Mouse (Mus musculus): ENCODE measurements at regions not wholly inside any gene's neighbourhood (a gene's known extent, or its start where the extent isn't known, plus 50 kb on each side); places are given as distances from the start of the nearest gene placed in this dataset.

GRCm38 (mm10) chr11:111450811-111451494 lies 385.0 kb downstream of the Kcnj2 start:
- ATAC-seq (ENCODE audit: low FRiP score) (no peak), DNase-seq (ENCODE audit: low spot score) (peak; percentile 70)
- no peak overlapping the region for H3K27ac ChIP-seq (ENCODE audit: low read depth, low read length)
- no peak overlapping the region for H3K4me3 ChIP-seq (ENCODE audit: low read depth, low read length)
- no peak for TF ChIP-seq CTCF (IDR thresholded peaks at IDR 0.05)
- H3K36me3 ChIP-seq (ENCODE audit: insufficient read depth, low read length): no peaks in the 10 kb centered on the region
- no peak overlapping the region for H3K9ac ChIP-seq (replicated peaks; ENCODE audit: low read length, poor library complexity, severe bottlenecking)
- WGBS: 75% methylated on average over 3 of the region's 3 CpGs
- H3K9me3 ChIP-seq (ENCODE audit: low read length): no peaks in the 10 kb centered on the region
- H3K4me1 ChIP-seq (ENCODE audit: insufficient read depth, low read length): no peaks in the 10 kb centered on the region
- no peaks in the 10 kb centered on the region for H3K27me3 ChIP-seq (ENCODE audit: insufficient read depth, low read length)
- no peak overlapping the region for H3K4me2 ChIP-seq (ENCODE audit: low read depth, low read length, poor library complexity, severe bottlenecking)

- ATAC-seq (ENCODE audit: low FRiP score) (no peak), DNase-seq (ENCODE audit: low spot score) (no peak)
- no peak overlapping the region for H3K4me3 ChIP-seq (ENCODE audit: low read depth, low read length)
- TF ChIP-seq CTCF (IDR thresholded peaks at IDR 0.05): no peak
- H3K4me2 ChIP-seq (ENCODE audit: low read depth, low read length, poor library complexity, severe bottlenecking): no peak overlapping the region
- no peaks in the 10 kb centered on the region for H3K36me3 ChIP-seq (ENCODE audit: insufficient read depth, low read length)
- H3K27me3 ChIP-seq (ENCODE audit: insufficient read depth, low read length): no peaks in the 10 kb centered on the region
- WGBS: 89% methylated on average over 10 of the region's 10 CpGs
- no peak overlapping the region for H3K27ac ChIP-seq (ENCODE audit: low read depth, low read length)
- H3K9ac ChIP-seq (replicated peaks; ENCODE audit: low read length, poor library complexity, severe bottlenecking): no peak overlapping the region
- no peaks in the 10 kb centered on the region for H3K4me1 ChIP-seq (ENCODE audit: insufficient read depth, low read length)
- H3K9me3 ChIP-seq (ENCODE audit: low read length): no peaks in the 10 kb centered on the region
Observed at GRCm38 (mm10) chr11:111460046-111460445, 394.1 kb downstream of the Kcnj2 start.

- H3K27me3 ChIP-seq (ENCODE audit: insufficient read depth, low read length): no peaks in the 10 kb centered on the region
- no peak overlapping the region for H3K27ac ChIP-seq (ENCODE audit: low read depth, low read length)
- TF ChIP-seq CTCF (IDR thresholded peaks at IDR 0.05): no peak
- ATAC-seq (ENCODE audit: low FRiP score) (no peak), DNase-seq (ENCODE audit: low spot score) (no peak)
- H3K36me3 ChIP-seq (ENCODE audit: insufficient read depth, low read length): no peaks in the 10 kb centered on the region
- WGBS: 82% methylated on average over 6 of the region's 6 CpGs
- no peak overlapping the region for H3K4me3 ChIP-seq (ENCODE audit: low read depth, low read length)
- H3K4me2 ChIP-seq (ENCODE audit: low read depth, low read length, poor library complexity, severe bottlenecking): no peak overlapping the region
- no peaks in the 10 kb centered on the region for H3K9me3 ChIP-seq (ENCODE audit: low read length)
- no peaks in the 10 kb centered on the region for H3K4me1 ChIP-seq (ENCODE audit: insufficient read depth, low read length)
- H3K9ac ChIP-seq (replicated peaks; ENCODE audit: low read length, poor library complexity, severe bottlenecking): no peak overlapping the region
Observed at GRCm38 (mm10) chr11:111484981-111485380, 419.0 kb downstream of the Kcnj2 start.

- H3K36me3 ChIP-seq (ENCODE audit: insufficient read depth, low read length): no peaks in the 10 kb centered on the region
- H3K27me3 ChIP-seq (ENCODE audit: insufficient read depth, low read length): no peaks in the 10 kb centered on the region
- DNase-seq (ENCODE audit: low spot score) (no peak), ATAC-seq (ENCODE audit: low FRiP score) (no peak)
- H3K4me3 ChIP-seq (ENCODE audit: low read depth, low read length): no peak overlapping the region
- H3K27ac ChIP-seq (ENCODE audit: low read depth, low read length): no peak overlapping the region
- no peaks in the 10 kb centered on the region for H3K9me3 ChIP-seq (ENCODE audit: low read length)
- H3K9ac ChIP-seq (replicated peaks; ENCODE audit: low read length, poor library complexity, severe bottlenecking): no peak overlapping the region
- no peaks in the 10 kb centered on the region for H3K4me1 ChIP-seq (ENCODE audit: insufficient read depth, low read length)
- H3K4me2 ChIP-seq (ENCODE audit: low read depth, low read length, poor library complexity, severe bottlenecking): no peak overlapping the region
- no peak for TF ChIP-seq CTCF (IDR thresholded peaks at IDR 0.05)
- WGBS: 34% methylated on average over 4 of the region's 4 CpGs
Observed at GRCm38 (mm10) chr11:111512471-111512870, 446.5 kb downstream of the Kcnj2 start.

GRCm38 (mm10) chr11:111522716-111523115 lies 456.8 kb downstream of the Kcnj2 start:
- TF ChIP-seq CTCF (IDR thresholded peaks at IDR 0.05): no peak
- H3K4me1 ChIP-seq (ENCODE audit: insufficient read depth, low read length): 0 out of 2 replicates have a peak, but pooled peaks cover 3% of the 10 kb centered on the region
- no peaks in the 10 kb centered on the region for H3K27me3 ChIP-seq (ENCODE audit: insufficient read depth, low read length)
- WGBS: 32% methylated on average over 8 of the region's 8 CpGs
- no peak overlapping the region for H3K9ac ChIP-seq (replicated peaks; ENCODE audit: low read length, poor library complexity, severe bottlenecking)
- no peak overlapping the region for H3K27ac ChIP-seq (ENCODE audit: low read depth, low read length)
- H3K4me2 ChIP-seq (ENCODE audit: low read depth, low read length, poor library complexity, severe bottlenecking): peak overlapping the region; percentile 28; the same call in 1 of the 2 replicates
- DNase-seq (ENCODE audit: low spot score) (peak; percentile 82), ATAC-seq (ENCODE audit: low FRiP score) (no peak)
- no peak overlapping the region for H3K4me3 ChIP-seq (ENCODE audit: low read depth, low read length)
- no peaks in the 10 kb centered on the region for H3K36me3 ChIP-seq (ENCODE audit: insufficient read depth, low read length)
- no peaks in the 10 kb centered on the region for H3K9me3 ChIP-seq (ENCODE audit: low read length)

GRCm38 (mm10) chr11:111523465-111523864 lies 457.5 kb downstream of the Kcnj2 start:
- DNase-seq (ENCODE audit: low spot score) (peak; percentile 61), ATAC-seq (ENCODE audit: low FRiP score) (no peak)
- Histone ChIP-seq H3K4me3 (ENCODE audit: low read depth, low read length) (no peak overlapping the region), H3K36me3 (ENCODE audit: insufficient read depth, low read length) (no peaks in the 10 kb centered on the region), H3K27me3 (ENCODE audit: insufficient read depth, low read length) (no peaks in the 10 kb centered on the region), H3K4me1 (ENCODE audit: insufficient read depth, low read length) (0 out of 2 replicates have a peak, but pooled peaks cover 3% of the 10 kb centered on the region), H3K9ac (replicated peaks; ENCODE audit: low read length, poor library complexity, severe bottlenecking) (no peak overlapping the region), H3K4me2 (ENCODE audit: low read depth, low read length, poor library complexity, severe bottlenecking) (peak overlapping the region; percentile 28; the same call in 1 of the 2 replicates), H3K9me3 (ENCODE audit: low read length) (no peaks in the 10 kb centered on the region), H3K27ac (ENCODE audit: low read depth, low read length) (no peak overlapping the region)
- TF ChIP-seq CTCF (IDR thresholded peaks at IDR 0.05): peak; percentile 78
- WGBS: 62% methylated on average over 8 of the region's 8 CpGs

All from midbrain, postnatal 0 days (tissue).